Mouse (Mus musculus) midbrain, embryonic 15.5 days (tissue): ENCODE data around the gene Zfp276. TPM values are rescaled to one million over a fixed set of nuclear protein-coding genes. Genes with fewer than 3 reads are reported as not detected.

Experiments
- ATAC-seq: fragments of 200-750 bp; cut with Nextera tagmentation; replicated peaks from 2 replicates; pipeline ENCODE4 v1.8.0; 2017; ENCODE audit warnings: moderate TSS enrichment
- H3K27ac ChIP-seq: fragments of 300-500 bp; sonication (generic); 2 replicates; pipeline ENCODE4 v1.5.1; 2015; ENCODE audit warnings: mild to moderate bottlenecking, inconsistent platforms
- H3K27me3 ChIP-seq: fragments of 300-500 bp; sonication (generic); replicated peaks from 2 replicates; pipeline ENCODE4 v1.6.1; 2015; ENCODE audit warnings: inconsistent platforms
- H3K36me3 ChIP-seq: fragments of 300-500 bp; sonication (generic); replicated peaks from 2 replicates; pipeline ENCODE4 v1.6.1; 2015; ENCODE audit warnings: inconsistent platforms
- H3K4me1 ChIP-seq: fragments of 300-500 bp; sonication (generic); 2 replicates; pipeline ENCODE4 v1.6.1; 2015; ENCODE audit warnings: inconsistent platforms
- H3K4me2 ChIP-seq: fragments of 300-500 bp; sonication (generic); 2 replicates; pipeline ENCODE4 v1.6.1; 2015; ENCODE audit warnings: inconsistent platforms, mild to moderate bottlenecking, moderate library complexity
- H3K4me3 ChIP-seq: fragments of 300-500 bp; sonication (generic); 2 replicates; pipeline ENCODE4 v1.5.1; 2015; ENCODE audit warnings: mild to moderate bottlenecking, inconsistent platforms
- H3K9ac ChIP-seq: fragments of 300-500 bp; sonication (generic); 2 replicates; pipeline ENCODE4 v1.6.1; 2015; ENCODE audit warnings: mild to moderate bottlenecking, inconsistent platforms
- H3K9me3 ChIP-seq: fragments of 300-500 bp; sonication (generic); 2 replicates; pipeline ENCODE4 v1.6.1; 2016; ENCODE audit warnings: inconsistent platforms
- WGBS: fragments of 180-500 bp; shearing (Covaris S2); methylation state at CpG from one replicate; pipeline ENCODE4 v1.1.7; 2015; ENCODE audit warnings: mixed read lengths; 5-methylcytosine and 5-hydroxymethylcytosine counted together
- polyA plus RNA-seq: library from polyadenylated mRNA; unstranded; fragments of >200 nt; fragmentation: Nextera tagmentation; extraction: Ambion mirVana; gene quantifications from 2 replicates; pipeline ENCODE4 v1.2.1, GENCODE M21; 2015

Zfp276 gene
- polyA plus RNA-seq, 1 experiment from 2014 or later: 28.2 TPM

DNA sequence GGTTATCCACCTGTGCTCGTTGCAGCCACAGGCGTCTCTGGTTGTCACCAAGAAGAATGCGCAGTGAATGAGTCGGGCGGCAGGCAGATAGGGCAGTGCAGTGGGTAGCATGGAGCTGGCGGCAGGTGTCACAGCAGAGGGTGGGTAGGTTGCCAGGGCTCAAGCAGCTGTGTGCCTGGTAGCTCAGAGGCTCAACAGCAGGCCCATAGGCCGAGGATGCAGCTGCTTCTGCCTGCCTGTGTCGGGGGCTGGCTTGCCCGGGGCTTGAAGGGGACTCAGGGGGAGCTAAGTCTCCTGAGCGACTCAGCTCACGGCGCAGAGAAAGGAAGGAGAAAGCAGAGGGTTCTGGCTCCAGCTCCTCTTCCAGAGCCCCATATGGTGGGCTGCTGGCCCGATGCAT, 20.7 kb upstream of the Zfp276 start:
- H3K9me3 ChIP-seq: no peaks in the 10 kb centered on the region
- H3K36me3 ChIP-seq: peaks cover 8% of the 10 kb centered on the region; the same call in 1 of the 2 replicates
- no peak overlapping the region for H3K4me2 ChIP-seq
- H3K9ac ChIP-seq: no peak overlapping the region
- no peak overlapping the region for H3K27ac ChIP-seq
- WGBS: 56% methylated on average over 13 of the region's 13 CpGs
- peaks cover 21% of the 10 kb centered on the region for H3K4me1 ChIP-seq
- H3K4me3 ChIP-seq: no peak overlapping the region
- no peak for ATAC-seq
- H3K27me3 ChIP-seq: peaks cover 13% of the 10 kb centered on the region; the same call in 1 of the 2 replicates

DNA sequence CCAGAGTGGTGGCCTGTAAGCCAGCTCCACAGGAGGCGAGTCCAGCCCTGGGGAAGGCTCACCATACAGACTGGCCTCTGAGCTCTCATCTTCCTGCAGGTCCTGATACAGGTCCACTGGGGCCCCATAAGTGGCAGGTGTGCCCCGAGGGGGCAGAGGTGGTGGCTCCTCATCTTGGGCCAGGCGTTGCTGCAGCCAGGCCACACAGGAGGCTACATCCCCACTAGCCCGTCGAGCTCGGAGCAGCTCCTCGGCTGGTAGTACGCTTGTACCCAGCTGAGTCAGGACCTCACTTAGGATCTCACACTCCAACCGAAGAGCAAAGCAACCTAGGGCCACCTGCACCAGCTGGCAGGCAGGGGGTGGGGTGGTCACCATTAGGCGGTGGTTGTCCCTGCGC, 20.2 kb upstream of the Zfp276 start:
- Histone ChIP-seq H3K27ac (no peak overlapping the region), H3K4me1 (peaks cover 21% of the 10 kb centered on the region), H3K36me3 (peaks cover 4% of the 10 kb centered on the region; the same call in 1 of the 2 replicates), H3K4me2 (no peak overlapping the region), H3K4me3 (no peak overlapping the region), H3K9ac (no peak overlapping the region), H3K9me3 (no peaks in the 10 kb centered on the region), H3K27me3 (peaks cover 13% of the 10 kb centered on the region; the same call in 1 of the 2 replicates)
- no peak for ATAC-seq
- 79% methylated on average over 11 of the region's 11 CpGs for WGBS

DNA sequence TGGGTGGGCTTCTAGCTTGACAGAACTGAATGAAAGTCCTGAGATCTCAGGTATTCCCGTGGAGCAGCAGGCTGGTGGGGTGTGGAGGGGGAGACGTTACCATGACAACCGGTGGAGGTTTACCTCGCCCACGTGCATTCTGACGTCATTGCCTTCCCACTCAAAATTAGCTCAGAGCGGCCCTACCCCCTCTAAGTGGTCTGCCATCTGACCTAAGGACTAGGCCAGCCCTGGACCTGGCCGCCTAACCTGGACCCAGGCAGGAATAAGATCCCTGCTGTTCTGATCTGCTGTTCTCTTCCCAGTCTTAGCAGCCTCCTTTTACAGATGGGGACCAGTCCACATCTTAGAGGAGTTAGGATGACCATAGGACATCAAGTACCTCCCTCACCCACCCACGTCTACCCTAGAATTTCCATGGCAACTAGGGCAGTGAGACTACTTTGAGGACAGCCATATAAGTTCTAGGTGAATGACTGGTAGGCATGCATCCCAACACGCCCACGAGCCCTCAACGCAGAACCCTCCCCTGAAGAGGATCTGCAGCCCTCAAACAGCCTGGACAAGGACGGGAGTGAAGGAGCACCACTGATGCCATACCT, 19.0 kb upstream of the Zfp276 start:
- 35% methylated on average over 13 of the region's 13 CpGs for WGBS
- peak overlapping the region; percentile 69 for H3K4me2 ChIP-seq
- H3K4me3 ChIP-seq: peak overlapping the region; percentile 44
- ATAC-seq: peak; percentile 32; the same call in 1 of the 2 replicates
- H3K36me3 ChIP-seq: 0 out of 2 replicates have a peak, but pooled peaks cover 3% of the 10 kb centered on the region
- H3K27ac ChIP-seq: no peak overlapping the region
- H3K27me3 ChIP-seq: peaks cover 13% of the 10 kb centered on the region; the same call in 1 of the 2 replicates
- no peaks in the 10 kb centered on the region for H3K9me3 ChIP-seq
- peak overlapping the region; percentile 49; the same call in 1 of the 2 replicates for H3K9ac ChIP-seq
- H3K4me1 ChIP-seq: peaks cover 21% of the 10 kb centered on the region

DNA sequence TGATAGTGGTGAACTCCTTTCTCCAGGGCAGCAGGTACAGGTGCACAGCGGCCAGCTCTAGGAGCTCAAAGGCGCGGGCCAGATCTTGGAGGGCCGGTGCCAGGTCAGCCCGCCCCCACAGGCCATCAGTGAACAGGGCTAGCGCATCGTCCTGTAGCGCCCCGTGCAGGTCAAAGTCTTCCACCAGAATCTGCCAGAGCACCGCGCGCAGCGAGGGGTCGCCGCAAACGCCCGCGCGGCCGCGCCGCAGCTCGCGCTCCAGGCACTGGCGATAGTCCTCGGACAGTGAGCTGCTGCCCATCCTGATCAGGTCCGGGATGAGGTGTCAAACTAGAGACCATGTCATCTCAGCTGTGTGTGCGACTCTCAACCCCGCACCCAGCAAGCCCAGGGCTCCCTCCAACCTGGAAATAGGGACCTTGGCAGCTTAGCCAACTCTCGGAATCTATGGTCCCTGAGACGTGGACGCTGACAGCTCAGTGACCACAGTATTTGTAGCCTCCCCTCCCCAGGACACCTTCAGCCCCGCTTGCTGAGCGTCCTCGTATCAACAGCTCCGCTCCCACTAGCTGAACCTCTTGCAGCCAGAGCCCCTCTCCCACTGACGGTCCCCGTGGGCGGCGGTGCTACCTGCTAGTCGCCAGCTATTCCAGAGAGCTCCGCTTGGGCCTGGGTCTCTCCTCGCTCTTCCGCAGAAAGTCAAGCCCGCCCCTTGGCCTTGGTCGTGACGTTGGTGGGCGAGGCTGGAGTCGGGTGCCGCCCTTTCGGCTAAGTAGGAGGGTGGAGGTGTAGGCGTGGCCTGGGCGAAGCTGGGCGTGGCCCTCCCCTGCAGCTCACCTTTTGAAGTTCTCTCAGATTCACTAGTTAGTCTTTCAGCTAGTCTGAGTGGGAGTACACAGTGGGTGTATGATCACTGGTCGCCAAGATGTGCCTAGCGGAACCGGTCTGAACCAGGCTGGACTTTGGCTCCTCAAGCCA, 18.2 kb upstream of the Zfp276 start, which contains the start of gene Spata2l:
Gene Spata2l, minus strand, starts transcription at position 714 of the 978 bp plus-strand sequence.
- ATAC-seq: peak; percentile 67
- Histone ChIP-seq H3K27ac (no peak within 1 kb of the TSS), H3K36me3 (0 out of 2 replicates have a peak, but pooled peaks cover 3% of the 10 kb centered on the region), H3K27me3 (peaks cover 13% of the 10 kb centered on the region; the same call in 1 of the 2 replicates), H3K9ac (peak within 1 kb of the TSS; percentile 49), H3K9me3 (no peaks in the 10 kb centered on the region), H3K4me3 (peak within 1 kb of the TSS; percentile 44), H3K4me2 (peak within 1 kb of the TSS; percentile 69), H3K4me1 (peaks cover 21% of the 10 kb centered on the region)
- 2% methylated on average over 57 of the region's 57 CpGs for WGBS

DNA sequence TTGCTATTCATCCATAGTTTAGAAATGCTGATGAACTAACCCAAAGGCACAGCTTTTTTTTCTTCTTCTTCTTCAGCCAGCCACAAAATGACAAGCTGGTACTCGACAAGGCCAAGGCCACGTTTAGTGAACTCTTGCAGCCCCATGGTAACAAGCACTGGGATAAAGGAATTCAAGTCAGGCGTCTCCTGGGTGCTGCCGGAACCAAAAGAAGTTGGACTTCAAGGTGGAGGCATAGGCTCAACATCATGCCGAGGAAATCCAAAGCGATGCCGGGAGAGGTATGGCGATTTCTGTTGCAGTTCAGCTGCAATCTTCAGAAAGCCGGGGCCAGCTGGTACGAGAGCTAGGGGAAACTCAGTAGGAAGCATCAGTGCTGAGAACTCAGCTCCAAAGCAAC, 14.6 kb upstream of the Zfp276 start:
- Histone ChIP-seq H3K9ac (no peak overlapping the region), H3K4me2 (no peak overlapping the region), H3K9me3 (no peaks in the 10 kb centered on the region), H3K4me1 (peaks cover 21% of the 10 kb centered on the region), H3K27ac (no peak overlapping the region), H3K27me3 (peaks cover 11% of the 10 kb centered on the region; the same call in 1 of the 2 replicates), H3K36me3 (peaks cover 14% of the 10 kb centered on the region; the same call in 1 of the 2 replicates), H3K4me3 (no peak overlapping the region)
- 78% methylated on average over 10 of the region's 10 CpGs for WGBS
- ATAC-seq: no peak

DNA sequence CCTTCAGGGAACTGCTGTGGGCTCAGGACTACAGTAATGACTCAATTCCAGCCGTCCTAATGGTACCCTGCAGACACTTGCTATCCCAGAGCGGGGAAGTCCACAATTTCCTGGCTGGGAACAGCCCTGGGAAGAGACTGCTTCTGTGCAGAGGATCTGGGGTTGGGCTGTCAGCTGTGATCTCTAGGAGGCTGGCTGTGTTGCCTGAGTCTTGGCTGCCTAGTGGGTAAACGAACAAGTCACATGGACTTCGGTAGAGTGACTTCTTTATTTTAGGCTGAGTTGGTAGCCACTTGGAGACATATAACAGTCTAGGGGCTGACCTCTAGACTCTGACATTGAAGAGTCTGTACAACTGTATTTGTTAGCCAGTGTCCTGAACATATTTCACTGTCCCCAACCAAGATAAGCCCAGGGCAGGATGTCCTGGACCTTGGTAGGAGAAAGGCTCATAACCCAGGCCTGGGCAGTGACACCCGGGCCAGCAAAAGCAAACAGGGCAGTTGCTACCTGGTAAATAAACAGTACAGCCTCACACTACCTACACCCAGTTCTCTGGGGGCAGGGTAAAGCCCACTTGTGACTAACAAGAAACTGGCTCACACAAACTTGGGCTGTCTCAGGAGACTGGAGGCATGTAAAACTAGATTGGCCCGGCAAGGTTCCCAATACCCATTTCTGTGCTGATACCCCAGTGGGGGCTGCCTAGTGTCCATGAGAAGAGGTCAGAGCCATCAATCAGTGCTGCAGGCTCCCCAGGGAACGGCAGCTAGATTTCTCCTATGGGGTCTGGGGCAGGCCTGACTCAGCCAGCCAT, 11.7 kb upstream of the Zfp276 start:
- H3K27ac ChIP-seq: no peak overlapping the region
- no peaks in the 10 kb centered on the region for H3K27me3 ChIP-seq
- WGBS: 90% methylated on average over 7 of the region's 7 CpGs
- ATAC-seq: no peak
- H3K9me3 ChIP-seq: no peaks in the 10 kb centered on the region
- H3K4me3 ChIP-seq: no peak overlapping the region
- H3K4me1 ChIP-seq: no peaks in the 10 kb centered on the region
- H3K36me3 ChIP-seq: peaks cover 40% of the 10 kb centered on the region
- H3K4me2 ChIP-seq: no peak overlapping the region
- no peak overlapping the region for H3K9ac ChIP-seq

DNA sequence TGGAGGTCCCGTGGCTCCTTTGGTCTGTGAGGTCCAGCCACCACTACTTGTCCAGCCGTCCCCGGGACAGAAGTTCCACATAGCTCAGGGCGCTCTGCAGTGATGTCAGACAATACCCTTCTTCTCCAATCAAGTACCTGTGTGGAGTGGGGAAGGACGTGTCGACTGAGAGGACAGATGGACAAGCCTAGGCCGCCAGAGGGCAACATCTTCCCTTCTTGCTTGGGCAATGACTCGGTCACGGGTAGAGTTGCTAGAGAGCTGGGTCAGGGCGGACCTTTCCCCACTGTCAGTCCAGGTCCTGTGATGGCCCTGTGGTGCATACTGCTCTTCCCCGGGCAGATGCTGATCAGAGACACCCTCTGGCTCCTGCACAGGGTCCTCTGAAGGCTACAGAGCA, 10.9 kb upstream of the Zfp276 start:
- Histone ChIP-seq H3K4me2 (no peak overlapping the region), H3K4me1 (no peaks in the 10 kb centered on the region), H3K9me3 (no peaks in the 10 kb centered on the region), H3K36me3 (peaks cover 48% of the 10 kb centered on the region), H3K27me3 (no peaks in the 10 kb centered on the region), H3K9ac (no peak overlapping the region), H3K4me3 (no peak overlapping the region), H3K27ac (no peak overlapping the region)
- no peak for ATAC-seq
- 65% methylated on average over 11 of the region's 11 CpGs for WGBS

DNA sequence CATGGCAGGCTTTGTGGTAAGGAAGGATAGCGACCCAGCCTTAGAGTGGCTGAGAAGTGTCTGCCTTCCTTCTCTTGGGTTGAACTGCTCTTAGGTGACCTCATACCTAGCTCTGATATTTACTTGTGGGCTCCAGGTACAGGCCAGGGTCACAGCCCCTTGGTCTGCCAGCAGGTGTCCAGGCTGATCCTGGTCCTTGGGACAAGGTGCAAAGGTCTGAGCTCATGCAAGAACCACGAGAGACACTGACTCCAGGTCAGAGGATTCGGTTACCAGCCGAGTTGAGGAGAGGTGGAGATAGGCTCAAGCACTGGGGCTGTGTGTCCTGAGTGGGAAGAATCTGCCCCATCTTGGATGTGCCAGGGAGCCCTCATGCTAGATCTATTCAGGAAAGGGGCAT, 9.6 kb upstream of the Zfp276 start:
- no peak overlapping the region for H3K27ac ChIP-seq
- H3K4me1 ChIP-seq: no peaks in the 10 kb centered on the region
- H3K27me3 ChIP-seq: no peaks in the 10 kb centered on the region
- ATAC-seq: no peak
- H3K36me3 ChIP-seq: peaks cover 61% of the 10 kb centered on the region
- H3K4me2 ChIP-seq: no peak overlapping the region
- H3K4me3 ChIP-seq: no peak overlapping the region
- WGBS: 94% methylated on average over 4 of the region's 4 CpGs
- H3K9me3 ChIP-seq: no peaks in the 10 kb centered on the region
- H3K9ac ChIP-seq: no peak overlapping the region

DNA sequence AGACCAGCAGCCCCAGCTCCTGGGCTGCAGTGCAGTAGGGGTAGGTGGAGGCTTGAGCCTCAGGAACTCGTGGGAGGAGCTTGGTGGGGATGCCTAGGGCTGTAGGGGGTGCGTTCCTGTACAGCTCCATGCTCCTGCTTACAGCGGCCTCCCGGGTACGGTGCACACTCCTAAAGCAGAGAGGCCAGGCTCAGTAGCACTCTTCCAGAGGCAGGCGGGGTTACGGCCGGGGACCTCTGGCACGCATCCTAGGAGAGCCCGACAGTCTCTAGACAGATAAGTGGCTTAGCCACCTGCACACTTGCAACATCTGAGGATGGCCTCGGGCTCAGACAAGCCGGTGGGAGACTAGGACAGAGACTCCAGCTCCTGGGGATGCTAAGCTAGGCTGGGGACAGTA, 8.5 kb upstream of the Zfp276 start:
- H3K27me3 ChIP-seq: no peaks in the 10 kb centered on the region
- ATAC-seq: no peak
- H3K36me3 ChIP-seq: peaks cover 72% of the 10 kb centered on the region
- H3K27ac ChIP-seq: no peak overlapping the region
- H3K9ac ChIP-seq: no peak overlapping the region
- WGBS: 93% methylated on average over 12 of the region's 12 CpGs
- no peak overlapping the region for H3K4me3 ChIP-seq
- H3K4me2 ChIP-seq: no peak overlapping the region
- H3K9me3 ChIP-seq: no peaks in the 10 kb centered on the region
- H3K4me1 ChIP-seq: no peaks in the 10 kb centered on the region

DNA sequence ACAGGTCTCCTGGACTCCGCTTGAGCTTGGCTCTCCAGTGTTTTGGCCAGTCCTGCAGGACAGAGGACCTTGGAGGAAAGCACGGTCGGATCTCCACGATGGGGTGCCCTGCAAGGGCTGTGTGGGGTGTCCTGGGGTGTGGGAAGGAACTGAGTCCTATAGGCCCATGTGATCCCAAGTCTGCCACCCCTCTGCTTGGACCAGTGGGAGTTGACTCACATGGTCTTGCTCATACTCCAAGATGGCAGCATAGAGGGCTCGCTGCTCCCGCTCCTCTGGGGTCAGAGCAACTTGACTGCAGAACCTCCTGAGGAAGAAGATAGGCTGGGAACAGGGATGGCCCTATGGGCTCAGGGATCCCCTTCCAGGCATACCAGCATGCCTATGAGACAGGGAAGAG, 6.2 kb upstream of the Zfp276 start:
- no peaks in the 10 kb centered on the region for H3K27me3 ChIP-seq
- H3K4me2 ChIP-seq: no peak overlapping the region
- peaks cover 10% of the 10 kb centered on the region for H3K4me1 ChIP-seq
- H3K9me3 ChIP-seq: no peaks in the 10 kb centered on the region
- no peak overlapping the region for H3K9ac ChIP-seq
- H3K4me3 ChIP-seq: no peak overlapping the region
- peaks cover 64% of the 10 kb centered on the region for H3K36me3 ChIP-seq
- 96% methylated on average over 6 of the region's 6 CpGs for WGBS
- no peak for ATAC-seq
- no peak overlapping the region for H3K27ac ChIP-seq

DNA sequence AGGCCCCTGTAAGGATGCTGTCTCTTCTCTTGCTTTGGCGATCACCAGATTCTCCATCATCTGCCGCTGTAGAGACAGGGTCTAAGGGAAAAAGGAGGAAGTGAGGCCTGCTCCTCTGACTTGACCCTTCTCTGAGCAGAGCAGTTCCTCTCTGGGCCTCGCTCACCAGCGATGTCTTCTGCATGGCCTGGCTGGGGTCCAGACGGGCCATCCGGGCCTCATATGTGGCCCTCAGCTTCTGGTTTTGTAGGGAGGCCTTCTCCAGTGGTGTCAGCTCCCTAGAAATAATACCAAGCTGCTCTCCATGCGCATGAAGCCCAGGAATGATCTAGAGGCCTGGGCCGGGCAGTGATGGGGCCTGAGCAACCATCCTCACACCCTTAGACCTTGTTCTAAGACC, 5.4 kb upstream of the Zfp276 start:
- H3K9me3 ChIP-seq: no peaks in the 10 kb centered on the region

DNA sequence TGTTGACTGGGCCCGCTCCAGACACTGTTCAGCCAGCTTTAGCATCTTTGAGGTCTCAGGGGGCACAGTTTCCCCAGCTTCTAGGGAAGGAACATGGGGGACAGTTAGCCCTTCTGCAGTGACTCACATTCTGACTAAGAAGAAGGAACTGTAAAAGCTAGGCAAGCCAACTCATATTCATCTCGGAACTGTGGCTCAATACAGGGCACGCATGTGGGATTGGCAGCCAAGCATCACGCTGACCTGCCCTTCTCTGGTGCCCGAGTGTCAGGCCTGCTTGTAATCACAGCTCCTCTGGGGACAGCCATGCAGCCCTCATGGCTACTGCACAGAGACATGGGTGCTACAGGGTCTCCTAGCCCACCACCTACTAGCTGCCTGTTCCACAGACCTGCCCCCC, 3.1 kb upstream of the Zfp276 start:
- ATAC-seq: no peak
- H3K4me1 ChIP-seq: peaks cover 30% of the 10 kb centered on the region
- H3K9me3 ChIP-seq: no peaks in the 10 kb centered on the region
- H3K36me3 ChIP-seq: peaks cover 51% of the 10 kb centered on the region
- H3K27me3 ChIP-seq: no peaks in the 10 kb centered on the region
- H3K9ac ChIP-seq: no peak overlapping the region
- H3K4me3 ChIP-seq: no peak overlapping the region
- 95% methylated on average over 5 of the region's 5 CpGs for WGBS
- H3K4me2 ChIP-seq: no peak overlapping the region
- H3K27ac ChIP-seq: no peak overlapping the region

More for the DNA sequence above, 5.4 kb upstream of the Zfp276 start:
- no peak for ATAC-seq
- peaks cover 17% of the 10 kb centered on the region for H3K4me1 ChIP-seq
- H3K4me2 ChIP-seq: no peak overlapping the region
- H3K27ac ChIP-seq: no peak overlapping the region
- H3K27me3 ChIP-seq: no peaks in the 10 kb centered on the region
- H3K4me3 ChIP-seq: no peak overlapping the region
- WGBS: 97% methylated on average over 8 of the region's 8 CpGs
- H3K36me3 ChIP-seq: peaks cover 63% of the 10 kb centered on the region
- no peak overlapping the region for H3K9ac ChIP-seq
